Mouse (Mus musculus): Measurements from ENCODE around the gene Il1f8.
A peak's percentile ranks its signal among the peaks of the same experiment; 100 is the strongest.
"Not testable (repeated sequence)": the region's sequence is repeated elsewhere in the genome, so short reads cannot be mapped to it uniquely, and the experiment has no call there.

Gene Il1f8

GRCm38 (mm10) chr2:24152861-24153260 is at the start of gene Il1f8:
Gene Il1f8, plus strand, starts transcription at chr2:24153161.
- no peak for DNase-seq

- no peak for DNase-seq
Measured at GRCm38 (mm10) chr2:24103619-24104289, 49.2 kb upstream of the Il1f8 start.

- no peak for DNase-seq
Measured at GRCm38 (mm10) chr2:24109085-24109484, 43.9 kb upstream of the Il1f8 start.

GRCm38 (mm10) chr2:24134373-24134772 is 18.6 kb upstream of the Il1f8 start:
- no peak for DNase-seq

GRCm38 (mm10) chr2:24181683-24182331 is 28.8 kb downstream of the Il1f8 start:
- peak; percentile 1 for DNase-seq

- DNase-seq, result not testable (repeated sequence)
Measured at GRCm38 (mm10) chr2:24182423-24183147, 29.6 kb downstream of the Il1f8 start.

- DNase-seq, result not testable (repeated sequence)
Measured at GRCm38 (mm10) chr2:24184092-24184491, 31.1 kb downstream of the Il1f8 start.

GRCm38 (mm10) chr2:24186176-24186575 is 33.2 kb downstream of the Il1f8 start, which contains the start of gene Il1f9:
Gene Il1f9, plus strand, starts transcription at chr2:24186476.
- no peak for DNase-seq

GRCm38 (mm10) chr2:24187585-24187984 is 34.6 kb downstream of the Il1f8 start:
- no peak for DNase-seq

- no peak for DNase-seq
Measured at GRCm38 (mm10) chr2:24188189-24188588, 35.2 kb downstream of the Il1f8 start.

Data from thymus, postnatal 25 days (tissue).